In genomic region chr8:13105908-13106551, GRCm38 (mm10) we compare ENCODE assay signal across 8 mouse cellular contexts. TPM values are rescaled to one million over a fixed set of nuclear protein-coding genes. Genes with fewer than 3 reads are reported as not detected.
A peak's percentile ranks its signal among the peaks of the same experiment; 100 is the strongest.
DNase-seq lines count a peak whose midpoint lies in the region; ATAC-seq and TF ChIP-seq lines count a peak whose summit lies in the region.

No protein-coding gene starts in this region.

- no peaks in the 10 kb centered on the region for H3K9me3 ChIP-seq in forebrain, embryonic 14.5 days (replicated peaks; ENCODE audit: control insufficient read depth, low read length)
- no peaks in the 10 kb centered on the region for H3K9me3 ChIP-seq in intestine, embryonic 16.5 days (ENCODE audit: control insufficient read depth, low read length)
- H3K9me3 ChIP-seq in lung, embryonic 14.5 days (ENCODE audit: low read depth, low read length): no peaks in the 10 kb centered on the region

- H3K27me3 ChIP-seq in forebrain, embryonic 14.5 days (replicated peaks; ENCODE audit: control insufficient read depth, insufficient read depth, low read length): no peaks in the 10 kb centered on the region
- H3K27me3 ChIP-seq in intestine, embryonic 16.5 days (replicated peaks; ENCODE audit: control insufficient read depth, insufficient read depth, low read length): no peaks in the 10 kb centered on the region
- no peaks in the 10 kb centered on the region for H3K27me3 ChIP-seq in lung, embryonic 14.5 days (ENCODE audit: insufficient read depth, low read length)
- no peaks in the 10 kb centered on the region for H3K27me3 ChIP-seq in spleen, adult 2 months (ENCODE audit: control insufficient read depth, insufficient read depth, low read length)

- peak overlapping the region; percentile 91 for H3K27ac ChIP-seq in forebrain, embryonic 14.5 days (ENCODE audit: low read depth, low read length)
- peak overlapping the region; percentile 89 for H3K27ac ChIP-seq in intestine, embryonic 16.5 days (ENCODE audit: low read length)
- peak overlapping the region; percentile 82 for H3K27ac ChIP-seq in lung, embryonic 14.5 days (ENCODE audit: low read depth)
- H3K27ac ChIP-seq in spleen, adult 2 months (ENCODE audit: insufficient read depth, low read length): peak overlapping the region; percentile 81

- peak overlapping the region; percentile 94 for H3K4me2 ChIP-seq in forebrain, embryonic 14.5 days (ENCODE audit: low read length)
- H3K4me2 ChIP-seq in intestine, embryonic 16.5 days (ENCODE audit: low read depth, low read length): peak overlapping the region; percentile 91
- H3K4me2 ChIP-seq in lung, embryonic 14.5 days: peak overlapping the region; percentile 93

- WGBS in forebrain, embryonic 14.5 days: under 1% methylated on average over 58 of the region's 63 CpGs
- under 1% methylated on average over 58 of the region's 63 CpGs for WGBS in intestine, embryonic 16.5 days
- under 1% methylated on average over 55 of the region's 63 CpGs for WGBS in lung, embryonic 14.5 days
- WGBS in spleen, adult 2 months: 1% methylated on average over 60 of the region's 63 CpGs

- peak; percentile 24 to 25 for DNase-seq in left cerebral cortex, adult 9 months (ENCODE audit: low spot score in 2 of 2)
- no peak for DNase-seq in left cerebral cortex, adult 8-10 months (ENCODE audit: low spot score in 2 of 2)
- DNase-seq in T-cell, adult 2 months (ENCODE audit: low spot score): peak; percentile 34
- peak; percentile 8 for DNase-seq in forebrain, embryonic 14.5 days (ENCODE audit: low spot score)
- peak; percentile 43 for DNase-seq in lung, embryonic 14.5 days
- peak in 1 of 2 experiments; percentile 35 for DNase-seq in spleen, adult 2 months (ENCODE audit: low read depth in 1 of 2, low spot score in 2 of 2)
- DNase-seq in layer of hippocampus, adult 18-20 months (ENCODE audit: low spot score in 2 of 2): no peak

- no peak for TF ChIP-seq POLR2A in spleen, adult 2 months (IDR thresholded peaks at IDR 0.05; ENCODE audit: low read depth, low read length)

- H3K36me3 ChIP-seq in forebrain, embryonic 14.5 days (ENCODE audit: control insufficient read depth, insufficient read depth, low read length): no peaks in the 10 kb centered on the region
- no peaks in the 10 kb centered on the region for H3K36me3 ChIP-seq in intestine, embryonic 16.5 days (ENCODE audit: control insufficient read depth, insufficient read depth, low read length)
- no peaks in the 10 kb centered on the region for H3K36me3 ChIP-seq in lung, embryonic 14.5 days (ENCODE audit: insufficient read depth)
- H3K36me3 ChIP-seq in spleen, adult 2 months (ENCODE audit: control insufficient read depth, insufficient read depth, low read length): no peaks in the 10 kb centered on the region

- ATAC-seq in forebrain, embryonic 14.5 days: peak; percentile 51
- peak; percentile 63 for ATAC-seq in intestine, embryonic 16.5 days
- peak; percentile 65 for ATAC-seq in lung, embryonic 14.5 days (ENCODE audit: insufficient read depth)

- peaks cover 11% of the 10 kb centered on the region for H3K4me1 ChIP-seq in forebrain, embryonic 14.5 days (ENCODE audit: control insufficient read depth, insufficient read depth, low read length)
- H3K4me1 ChIP-seq in intestine, embryonic 16.5 days (ENCODE audit: control insufficient read depth, insufficient read depth, low read length): peaks cover 11% of the 10 kb centered on the region
- peaks cover 6% of the 10 kb centered on the region; the same call in 1 of the 2 replicates for H3K4me1 ChIP-seq in lung, embryonic 14.5 days (ENCODE audit: insufficient read depth)
- peaks cover 10% of the 10 kb centered on the region; the same call in 1 of the 2 replicates for H3K4me1 ChIP-seq in spleen, adult 2 months (ENCODE audit: control insufficient read depth, insufficient read depth, insufficient read length)

- H3K9ac ChIP-seq in forebrain, embryonic 14.5 days (ENCODE audit: low read length): peak overlapping the region; percentile 92
- H3K9ac ChIP-seq in intestine, embryonic 16.5 days (ENCODE audit: low read depth, low read length): peak overlapping the region; percentile 98
- peak overlapping the region; percentile 97 for H3K9ac ChIP-seq in lung, embryonic 14.5 days

- no peak for TF ChIP-seq CTCF in lung, embryonic 14.5 days (IDR thresholded peaks at IDR 0.05; ENCODE audit: low read depth)
- TF ChIP-seq CTCF in spleen, adult 2 months (IDR thresholded peaks at IDR 0.05; ENCODE audit: extremely low read depth, insufficient read depth, insufficient read length, insufficient replicate concordance): no peak

- peak overlapping the region; percentile 98 for H3K4me3 ChIP-seq in forebrain, embryonic 14.5 days (ENCODE audit: low read depth, low read length)
- H3K4me3 ChIP-seq in intestine, embryonic 16.5 days (ENCODE audit: low read length): peak overlapping the region; percentile 98
- H3K4me3 ChIP-seq in lung, embryonic 14.5 days (ENCODE audit: low read depth, low read length): peak overlapping the region; percentile 95
- peak overlapping the region; percentile 95 for H3K4me3 ChIP-seq in spleen, adult 2 months (ENCODE audit: extremely low read depth, insufficient read depth, insufficient read length)

RNA-seq across cellular contexts. Expression of gene Cul4a, which starts 0.6 kb away (rescaled TPM):
- 10 to 100 TPM; 52.9 to 58.8 (median 53.7) TPM for total RNA-seq in left cerebral cortex, adult 8-10 months (2022)
- polyA plus RNA-seq in forebrain, embryonic 14.5 days (2014; fragmentation: Nextera tagmentation; extraction: Ambion mirVana): 66.4 and 72.0 TPM in 2 replicates
- 81.5 and 84.7 TPM in 2 replicates for polyA plus RNA-seq in intestine, embryonic 16.5 days (2015; fragmentation: Nextera tagmentation; extraction: Ambion mirVana)
- 93.2 and 98.9 TPM in 2 replicates for polyA plus RNA-seq in lung, embryonic 14.5 days (2014; fragmentation: Nextera tagmentation; extraction: Ambion mirVana)
- polyA plus RNA-seq in spleen, adult 2 months (2012; rRNA removed): 31.3 and 31.6 TPM in 2 replicates
- 10 to 100 TPM; 58.1 to 59.3 TPM for total RNA-seq in layer of hippocampus, adult 18-20 months (2021)

RNA-seq across cellular contexts. Expression of gene Pcid2, which starts 0.8 kb away (rescaled TPM):
- total RNA-seq in left cerebral cortex, adult 8-10 months (2022): 10 to 100 TPM; 24.6 to 33.1 (median 28.5) TPM
- 35.6 and 39.8 TPM in 2 replicates for polyA plus RNA-seq in forebrain, embryonic 14.5 days (2014; fragmentation: Nextera tagmentation; extraction: Ambion mirVana)
- 28.7 and 30.2 TPM in 2 replicates for polyA plus RNA-seq in intestine, embryonic 16.5 days (2015; fragmentation: Nextera tagmentation; extraction: Ambion mirVana)
- 39.2 and 40.0 TPM in 2 replicates for polyA plus RNA-seq in lung, embryonic 14.5 days (2014; fragmentation: Nextera tagmentation; extraction: Ambion mirVana)
- 18.2 TPM in 2 replicates for polyA plus RNA-seq in spleen, adult 2 months (2012; rRNA removed)
- 10 to 100 TPM; 26.2 to 29.4 TPM for total RNA-seq in layer of hippocampus, adult 18-20 months (2021)

RNA-seq across cellular contexts. Expression of gene Proz, which starts 45.3 kb away (rescaled TPM):
- not detected for total RNA-seq in left cerebral cortex, adult 8-10 months (2022)
- polyA plus RNA-seq in forebrain, embryonic 14.5 days (2014; fragmentation: Nextera tagmentation; extraction: Ambion mirVana): 1.3 and 1.6 TPM in 2 replicates
- polyA plus RNA-seq in intestine, embryonic 16.5 days (2015; fragmentation: Nextera tagmentation; extraction: Ambion mirVana): 13.0 and 18.5 TPM in 2 replicates
- 0.29 and 0.38 TPM in 2 replicates for polyA plus RNA-seq in lung, embryonic 14.5 days (2014; fragmentation: Nextera tagmentation; extraction: Ambion mirVana)
- polyA plus RNA-seq in spleen, adult 2 months (2012; rRNA removed): 0.08 and 0.11 TPM in 2 replicates
- not detected for total RNA-seq in layer of hippocampus, adult 18-20 months (2021)

RNA-seq across cellular contexts. Expression of gene Lamp1, which starts 52.9 kb away (rescaled TPM):
- 100 to 1,000 TPM; 296 to 343 (median 307) TPM for total RNA-seq in left cerebral cortex, adult 8-10 months (2022)
- polyA plus RNA-seq in forebrain, embryonic 14.5 days (2014; fragmentation: Nextera tagmentation; extraction: Ambion mirVana): 267 and 274 TPM in 2 replicates
- polyA plus RNA-seq in intestine, embryonic 16.5 days (2015; fragmentation: Nextera tagmentation; extraction: Ambion mirVana): 256 and 550 TPM in 2 replicates
- 309 and 315 TPM in 2 replicates for polyA plus RNA-seq in lung, embryonic 14.5 days (2014; fragmentation: Nextera tagmentation; extraction: Ambion mirVana)
- 234 and 318 TPM in 2 replicates for polyA plus RNA-seq in spleen, adult 2 months (2012; rRNA removed)
- total RNA-seq in layer of hippocampus, adult 18-20 months (2021): 100 to 1,000 TPM; 275 to 276 TPM

Comparison
In these comparisons a context has a peak if more than half of its experiments do, and no peak if none do; other contexts are left out.
1. DNase-seq: peak in left cerebral cortex, adult 9 months (2 of 2), T-cell, adult 2 months (single experiment), forebrain, embryonic 14.5 days (single experiment) and lung, embryonic 14.5 days (single experiment); none in left cerebral cortex, adult 8-10 months (0 of 2) and layer of hippocampus, adult 18-20 months (0 of 2).
2. Peak in every context shown above with its lines, with median percentiles within 50 percentile points of each other: ATAC-seq, H3K27ac ChIP-seq, H3K4me2 ChIP-seq, H3K4me3 ChIP-seq and H3K9ac ChIP-seq.